Mouse (Mus musculus) spleen, adult 2 months (tissue): ENCODE results near the gene Cdk17.

Source experiments
- CTCF ChIP-seq: fragments of 200-500 bp; IDR thresholded peaks from 2 replicates; pipeline ENCODE4 v1.5.1; 2011; ENCODE audit warnings: mild to moderate bottlenecking, inconsistent platforms; ENCODE audit not compliant: insufficient read depth, insufficient read length, insufficient replicate concordance; ENCODE audit errors: extremely low read depth
- POLR2A ChIP-seq: fragments of 200-500 bp; IDR thresholded peaks from 2 replicates; pipeline ENCODE4 v1.6.1; 2011; ENCODE audit warnings: low read depth, low read length, inconsistent platforms

- TF ChIP-seq CTCF (no peak), POLR2A (no peak)
These were observed 145.7 kb downstream of the Cdk17 start for GRCm38 (mm10) chr10:93306367-93306766.
